ENCODE assay signal across 12 mouse cellular contexts in genomic region chr6:49977783-49978182, GRCm38 (mm10).
DNase-seq lines count a peak whose midpoint lies in the region; ATAC-seq lines count a peak whose summit lies in the region.
"Had no signal": no experiment of that assay in that cellular context is flagged by ENCODE, and none has a peak within 500 bp of the region (broad histone marks: within the 10 kb centered on the region; RNA-seq: fewer than 3 reads in every experiment).

No protein-coding gene starts in this region.

- ATAC-seq in midbrain, embryonic 14.5 days (ENCODE audit: low FRiP score, low TSS enrichment), result no peak

- peaks cover 4% of the 10 kb centered on the region; the same call in 1 of the 2 replicates for H3K4me1 ChIP-seq in midbrain, embryonic 14.5 days (ENCODE audit: control insufficient read depth, insufficient read depth, low read length)
- H3K4me1 ChIP-seq: embryonic facial prominence, embryonic 12.5 days; liver, embryonic 15.5 days had no signal

- H3K4me2 ChIP-seq in midbrain, embryonic 14.5 days (ENCODE audit: low read length), result 0 out of 2 replicates have a peak overlapping the region, but pooled peaks have one; percentile 19
- H3K4me2 ChIP-seq: embryonic facial prominence, embryonic 12.5 days; liver, embryonic 15.5 days had no signal

- no peaks in the 10 kb centered on the region for H3K36me3 ChIP-seq in midbrain, embryonic 14.5 days (ENCODE audit: control insufficient read depth, insufficient read depth, low read length)
- H3K36me3 ChIP-seq: embryonic facial prominence, embryonic 12.5 days; liver, embryonic 15.5 days had no signal

- H3K4me3 ChIP-seq in midbrain, embryonic 14.5 days (replicated peaks; ENCODE audit: low read depth, low read length), result no peak overlapping the region
- H3K4me3 ChIP-seq: embryonic facial prominence, embryonic 12.5 days; liver, embryonic 15.5 days had no signal

- DNase-seq in frontal cortex, adult 2 months (ENCODE audit: extremely low spot score in 1 of 2, low spot score in 1 of 2), result peak; percentile 33 to 62
- no peak for DNase-seq in frontal cortex, postnatal 14 days (ENCODE audit: low spot score in 2 of 2)
- peak; percentile 67 for DNase-seq in forelimb bud, embryonic 11.5 days (ENCODE audit: low read depth, low spot score)
- DNase-seq in kidney, postnatal 36 days, result peak; percentile 38 to 41
- DNase-seq in midbrain, embryonic 14.5 days, result peak; percentile 81
- DNase-seq in ovary, postnatal 36 days (ENCODE audit: low spot score), result no peak
- DNase-seq in spleen, postnatal 10 days (ENCODE audit: low spot score in 2 of 2), result no peak
- DNase-seq in lung, postnatal 14 days, result no peak
- DNase-seq: adrenal gland, postnatal 10 days; heart, postnatal 10 days had no signal

- no peaks in the 10 kb centered on the region for H3K27me3 ChIP-seq in midbrain, embryonic 14.5 days (ENCODE audit: control insufficient read depth, insufficient read depth, low read length)
- H3K27me3 ChIP-seq: embryonic facial prominence, embryonic 12.5 days; liver, embryonic 15.5 days had no signal

- 42% methylated on average over 11 of the region's 11 CpGs for WGBS in midbrain, embryonic 14.5 days

- H3K27ac ChIP-seq in midbrain, embryonic 14.5 days (replicated peaks; ENCODE audit: low read depth, low read length), result no peak overlapping the region
- H3K27ac ChIP-seq: embryonic facial prominence, embryonic 12.5 days; liver, embryonic 15.5 days had no signal

- no peak overlapping the region for H3K9ac ChIP-seq in midbrain, embryonic 14.5 days (replicated peaks; ENCODE audit: low read length)
- H3K9ac ChIP-seq: embryonic facial prominence, embryonic 12.5 days; liver, embryonic 15.5 days had no signal

- H3K9me3 ChIP-seq in midbrain, embryonic 14.5 days (ENCODE audit: control insufficient read depth, low read length), result no peaks in the 10 kb centered on the region
- H3K9me3 ChIP-seq: embryonic facial prominence, embryonic 12.5 days; liver, embryonic 15.5 days had no signal

Comparison
In these comparisons a context has a peak if more than half of its experiments do, and no peak if none do; other contexts are left out.
1. DNase-seq: peak in frontal cortex, adult 2 months (2 of 2), forelimb bud, embryonic 11.5 days (single experiment), kidney, postnatal 36 days (2 of 2) and midbrain, embryonic 14.5 days (single experiment); none in frontal cortex, postnatal 14 days (0 of 2), ovary, postnatal 36 days (single experiment), spleen, postnatal 10 days (0 of 2) and lung, postnatal 14 days (single experiment).